Mouse (Mus musculus) liver, postnatal 0 days (tissue): ENCODE results near the gene Carmil2. TPM values are rescaled to one million over a fixed set of nuclear protein-coding genes. Genes with fewer than 3 reads are reported as not detected.

Experiments
- ATAC-seq: fragments of 200-750 bp; cut with Nextera tagmentation; 2 replicates; pipeline ENCODE4 v1.8.0; 2017; ENCODE audit warnings: mild to moderate bottlenecking, moderate library complexity
- DNase-seq: peaks from one replicate; pipeline ENCODE4 v3.0.0-alpha.2; 2016
- H3K27ac ChIP-seq: fragments of 300-500 bp; sonication (generic); 2 replicates; pipeline ENCODE4 v1.5.1; 2014; ENCODE audit warnings: antibody characterized with exemption, moderate library complexity, mild to moderate bottlenecking, low read depth
- H3K27me3 ChIP-seq: fragments of 300-500 bp; sonication (generic); 2 replicates; pipeline ENCODE4 v1.6.1; 2014; ENCODE audit warnings: low read length, control low read depth, mixed read lengths; ENCODE audit not compliant: insufficient read depth
- H3K36me3 ChIP-seq: fragments of 300-500 bp; sonication (generic); replicated peaks from 2 replicates; pipeline ENCODE4 v1.6.1; 2014; ENCODE audit warnings: mild to moderate bottlenecking, control low read depth, low read length, moderate library complexity, mixed read lengths; ENCODE audit not compliant: insufficient read depth
- H3K4me1 ChIP-seq: fragments of 300-500 bp; sonication (generic); 2 replicates; pipeline ENCODE4 v1.6.1; 2014; ENCODE audit warnings: antibody characterized with exemption, mild to moderate bottlenecking, control low read depth; ENCODE audit not compliant: insufficient read depth
- H3K4me2 ChIP-seq: fragments of 300-500 bp; sonication (generic); 2 replicates; pipeline ENCODE4 v1.6.1; 2014; ENCODE audit warnings: low read depth, mild to moderate bottlenecking, low read length, moderate library complexity, mixed read lengths
- H3K4me3 ChIP-seq: fragments of 300-500 bp; sonication (generic); 2 replicates; pipeline ENCODE4 v1.5.1; 2014; ENCODE audit warnings: low read depth, low read length
- H3K9ac ChIP-seq: fragments of 300-500 bp; sonication (generic); replicated peaks from 2 replicates; pipeline ENCODE4 v1.6.1; 2014; ENCODE audit warnings: mild to moderate bottlenecking, moderate library complexity
- H3K9me3 ChIP-seq: fragments of 300-500 bp; sonication (generic); 2 replicates; pipeline ENCODE4 v1.6.1; 2016; ENCODE audit warnings: mild to moderate bottlenecking, control low read depth, low read length, mixed read lengths
- CTCF ChIP-seq: sonication (generic); IDR thresholded peaks from 2 replicates; pipeline ENCODE4 v1.5.1; 2016; ENCODE audit warnings: antibody characterized with exemption, low read depth
- EP300 ChIP-seq: IDR thresholded peaks from 2 replicates; pipeline ENCODE4 v1.6.1; 2016; ENCODE audit warnings: antibody characterized with exemption, low read depth, mild to moderate bottlenecking
- WGBS: fragments of 180-500 bp; shearing (Covaris S2); extraction: QIAGEN DNeasy Blood & Tissue Kit; methylation state at CpG from one replicate; pipeline ENCODE4 v1.1.7; 2014; ENCODE audit not compliant: insufficient replicate concordance; 5-methylcytosine and 5-hydroxymethylcytosine counted together
- polyA plus RNA-seq: library from polyadenylated mRNA; unstranded; fragments of >200 nt; fragmentation: Nextera tagmentation; extraction: Ambion mirVana; gene quantifications from 2 replicates; pipeline ENCODE4 v1.2.1, GENCODE M21; 2015

Carmil2 gene
- polyA plus RNA-seq, 1 experiment from 2014 or later: 0.73 TPM

DNA sequence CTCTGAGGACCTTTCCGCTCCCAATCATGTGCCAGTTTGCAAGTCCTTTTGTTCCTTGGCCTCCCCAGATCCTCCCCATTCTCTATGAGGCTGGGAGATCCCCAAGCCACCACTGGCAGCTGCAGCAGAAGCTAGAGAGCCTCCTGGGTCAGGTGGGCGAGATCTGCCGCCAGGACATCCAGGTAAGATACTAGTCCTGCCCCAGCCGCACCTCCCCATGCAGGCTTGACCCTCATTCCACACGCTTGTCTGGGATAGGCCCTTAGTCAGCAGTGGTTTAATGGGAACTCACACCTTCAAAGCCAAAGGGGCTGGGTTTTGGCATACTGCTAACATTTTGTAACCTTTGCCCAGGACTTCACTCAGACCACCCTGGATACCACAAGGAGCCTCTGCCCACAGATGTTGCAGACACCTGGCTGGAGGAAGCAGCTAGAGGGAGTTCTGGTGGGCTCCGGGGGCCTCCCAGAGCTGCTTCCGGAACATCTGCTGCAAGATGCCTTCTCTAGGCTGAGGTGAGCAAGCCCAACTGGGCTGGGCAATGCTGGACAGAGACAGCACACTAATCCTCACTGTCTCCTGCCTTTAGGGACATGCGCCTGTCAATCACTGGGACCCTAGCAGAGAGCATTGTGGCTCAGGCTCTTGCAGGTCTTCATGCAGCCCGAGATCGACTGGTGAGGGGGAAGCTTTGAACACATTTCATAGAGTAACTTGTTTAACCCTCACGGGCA is 6.5 kb downstream of the Carmil2 start:
- no peak for ATAC-seq
- Histone ChIP-seq H3K4me1 (peaks cover 9% of the 10 kb centered on the region), H3K27ac (no peak overlapping the region), H3K4me3 (no peak overlapping the region), H3K36me3 (peaks cover 11% of the 10 kb centered on the region), H3K27me3 (0 out of 2 replicates have a peak, but pooled peaks cover 4% of the 10 kb centered on the region), H3K4me2 (no peak overlapping the region), H3K9me3 (no peaks in the 10 kb centered on the region), H3K9ac (no peak overlapping the region)
- WGBS: 88% methylated on average over 11 of the region's 11 CpGs
- no peak for DNase-seq
- TF ChIP-seq CTCF (no peak), EP300 (no peak)

DNA sequence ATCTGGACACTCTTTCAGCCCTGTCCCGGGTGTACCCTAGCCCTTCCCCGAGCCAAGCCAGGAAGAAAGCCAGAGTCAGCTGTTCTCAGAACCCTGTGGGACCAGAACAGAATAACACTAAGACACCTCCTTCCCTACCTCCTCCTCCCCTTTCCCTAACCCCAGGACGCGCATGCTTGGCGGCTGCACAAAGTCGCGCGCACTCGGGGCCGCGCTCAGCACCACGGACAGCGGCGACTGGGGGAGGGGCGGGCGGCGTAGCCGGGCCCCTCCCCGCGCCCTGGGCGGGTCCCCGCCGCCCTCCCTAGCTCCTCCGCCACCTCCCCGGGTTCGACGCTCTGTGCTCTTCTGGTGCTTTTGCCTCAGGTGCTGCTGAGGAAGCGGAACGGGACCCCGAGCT is 7.6 kb downstream of the Carmil2 start:
- Histone ChIP-seq H3K4me1 (peaks cover 9% of the 10 kb centered on the region), H3K9me3 (no peaks in the 10 kb centered on the region), H3K27ac (no peak overlapping the region), H3K36me3 (peaks cover 21% of the 10 kb centered on the region), H3K4me2 (peak overlapping the region; percentile 71), H3K4me3 (peak overlapping the region; percentile 38), H3K9ac (0 out of 2 replicates have a peak overlapping the region, but pooled peaks have one; percentile 11), H3K27me3 (0 out of 2 replicates have a peak, but pooled peaks cover 4% of the 10 kb centered on the region)
- ATAC-seq: peak; percentile 66
- no peak for TF ChIP-seq EP300
- TF ChIP-seq CTCF: no peak
- DNase-seq: peak; percentile 73
- 11% methylated on average over 28 of the region's 30 CpGs for WGBS

DNA sequence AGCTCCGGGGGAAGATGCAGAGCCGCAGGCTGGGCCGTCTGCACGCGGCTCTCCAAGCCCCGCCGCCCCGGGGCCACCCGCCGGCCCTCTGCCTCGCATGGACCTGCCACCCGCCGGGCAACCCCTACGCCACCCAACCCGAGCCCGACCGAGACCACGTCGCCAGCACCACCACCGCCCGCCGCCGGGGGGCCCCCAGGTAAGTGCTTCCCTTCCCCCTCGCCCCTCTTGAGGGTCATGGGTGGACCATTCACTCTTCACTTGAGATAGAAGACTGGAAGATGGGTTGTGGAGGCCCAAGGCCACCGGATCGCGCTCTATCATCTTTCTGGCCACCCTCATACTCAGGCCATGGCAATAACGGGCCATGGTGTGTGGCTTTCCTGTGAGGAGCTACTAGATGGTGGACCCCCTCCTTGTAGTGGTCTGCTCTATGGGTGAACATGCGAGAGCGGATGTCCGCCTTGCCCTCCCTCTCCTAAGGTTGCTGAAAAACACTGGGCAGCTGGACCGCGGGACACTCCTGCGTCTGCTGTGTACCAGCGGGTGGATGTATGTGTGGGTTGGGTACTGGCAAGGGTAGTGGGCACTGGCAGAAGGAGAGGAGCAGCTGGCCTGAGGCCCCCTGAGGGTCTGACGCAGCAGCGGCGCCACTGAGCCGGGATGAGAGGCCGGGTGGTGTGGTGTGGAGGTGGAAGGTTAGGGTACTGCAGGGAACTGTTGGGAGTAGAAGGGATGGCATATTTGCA is 8.2 kb downstream of the Carmil2 start:
- H3K27ac ChIP-seq: no peak overlapping the region
- 0 out of 2 replicates have a peak overlapping the region, but pooled peaks have one; percentile 11 for H3K9ac ChIP-seq
- H3K36me3 ChIP-seq: peaks cover 23% of the 10 kb centered on the region
- DNase-seq: no peak
- H3K4me3 ChIP-seq: peak overlapping the region; percentile 38
- TF ChIP-seq EP300 (no peak), CTCF (no peak)
- H3K4me1 ChIP-seq: peaks cover 9% of the 10 kb centered on the region
- ATAC-seq: peak; percentile 4; the same call in 1 of the 2 replicates
- peak overlapping the region; percentile 71 for H3K4me2 ChIP-seq
- 46% methylated on average over 38 of the region's 40 CpGs for WGBS
- H3K27me3 ChIP-seq: 0 out of 2 replicates have a peak, but pooled peaks cover 4% of the 10 kb centered on the region
- no peaks in the 10 kb centered on the region for H3K9me3 ChIP-seq

DNA sequence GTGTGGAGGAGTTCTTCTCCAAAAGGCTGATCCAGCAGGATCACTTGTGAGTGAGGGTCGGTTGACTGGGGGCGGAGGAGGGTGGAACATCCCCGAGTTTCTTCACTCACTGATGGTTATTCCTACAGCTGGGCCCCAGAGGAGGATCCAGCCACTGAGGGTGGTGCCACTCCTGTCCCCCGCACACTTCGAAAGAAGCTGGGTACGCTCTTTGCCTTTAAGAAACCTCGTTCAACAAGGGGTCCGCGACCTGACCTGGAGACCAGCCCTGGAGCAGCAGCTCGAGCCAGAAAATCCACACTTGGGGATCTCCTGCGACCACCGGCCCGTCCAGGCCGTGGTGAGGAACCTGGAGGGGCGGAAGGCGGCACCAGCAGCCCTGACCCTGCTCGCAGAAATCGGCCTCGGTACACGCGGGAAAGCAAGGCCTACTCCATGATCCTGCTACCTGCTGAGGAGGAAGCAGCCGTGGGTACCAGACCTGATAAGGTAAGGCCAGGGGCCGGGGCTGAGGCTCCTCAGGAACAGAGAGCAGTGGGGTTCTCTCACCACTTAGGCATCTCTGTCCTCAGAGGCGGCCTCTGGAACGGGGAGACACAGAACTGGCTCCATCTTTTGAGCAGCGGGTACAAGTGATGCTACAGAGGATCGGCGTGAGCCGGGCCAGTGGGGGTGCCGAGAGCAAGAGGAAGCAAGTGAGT is 9.2 kb downstream of the Carmil2 start:
- Histone ChIP-seq H3K4me3 (no peak overlapping the region), H3K27me3 (0 out of 2 replicates have a peak, but pooled peaks cover 4% of the 10 kb centered on the region), H3K9me3 (no peaks in the 10 kb centered on the region), H3K4me2 (no peak overlapping the region), H3K9ac (no peak overlapping the region), H3K27ac (no peak overlapping the region), H3K4me1 (peaks cover 14% of the 10 kb centered on the region), H3K36me3 (peaks cover 23% of the 10 kb centered on the region)
- TF ChIP-seq CTCF (no peak), EP300 (no peak)
- no peak for ATAC-seq
- WGBS: 79% methylated on average over 30 of the region's 30 CpGs
- DNase-seq: peak; percentile 11

DNA sequence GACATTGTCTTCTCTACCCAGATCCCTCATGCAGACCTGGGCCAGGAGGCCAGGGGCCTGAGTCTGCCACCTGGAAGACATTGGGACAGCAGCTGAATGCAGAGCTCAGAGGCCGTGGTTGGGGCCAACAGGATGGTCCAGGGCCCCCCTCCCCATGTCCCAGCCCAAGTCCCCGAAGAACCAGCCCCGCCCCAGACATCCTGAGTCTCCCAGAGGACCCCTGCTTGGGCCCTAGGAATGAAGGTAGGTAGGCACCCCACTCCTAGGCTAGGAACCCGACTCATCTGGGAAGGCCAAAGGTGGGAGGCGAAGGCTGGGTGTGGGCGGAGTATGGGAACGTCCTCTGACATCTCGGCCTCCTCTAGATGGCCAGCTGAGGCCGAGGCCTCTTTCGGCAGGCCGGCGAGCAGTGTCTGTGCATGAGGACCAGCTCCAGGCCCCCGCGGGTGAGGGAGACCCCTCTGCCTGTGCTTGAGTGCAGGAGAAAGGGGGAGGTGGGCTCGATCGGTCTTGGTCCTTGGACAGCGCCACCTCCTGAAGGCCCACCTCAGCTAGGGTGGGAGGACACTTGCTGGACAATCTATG is 11.2 kb downstream of the Carmil2 start:
- Histone ChIP-seq H3K4me3 (no peak overlapping the region), H3K9me3 (no peaks in the 10 kb centered on the region), H3K27me3 (0 out of 2 replicates have a peak, but pooled peaks cover 4% of the 10 kb centered on the region), H3K4me2 (no peak overlapping the region), H3K27ac (no peak overlapping the region), H3K4me1 (peaks cover 21% of the 10 kb centered on the region), H3K36me3 (peaks cover 23% of the 10 kb centered on the region), H3K9ac (no peak overlapping the region)
- no peak for ATAC-seq
- no peak for TF ChIP-seq CTCF
- TF ChIP-seq EP300: no peak
- no peak for DNase-seq
- WGBS: 88% methylated on average over 16 of the region's 17 CpGs

DNA sequence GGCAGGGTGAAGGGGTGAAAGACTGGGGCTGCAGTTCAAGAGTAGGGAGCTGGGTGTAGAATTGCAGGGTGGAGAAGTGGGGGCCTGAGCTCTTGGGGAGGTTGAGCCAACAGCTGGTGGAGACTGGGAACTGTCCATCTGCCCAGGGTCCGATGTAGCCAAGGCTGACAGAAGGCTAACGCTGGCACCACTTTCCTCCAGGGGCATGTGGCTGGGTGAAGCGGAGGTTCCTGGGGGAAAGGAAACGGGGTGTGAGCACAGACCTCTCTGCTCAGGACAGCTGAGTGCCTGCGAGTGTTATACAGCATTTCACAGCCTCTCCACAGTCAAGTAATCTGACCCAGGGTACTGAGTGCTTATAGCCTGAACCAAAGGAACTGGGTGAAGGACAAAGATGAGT is 12.7 kb downstream of the Carmil2 start:
- Histone ChIP-seq H3K27me3 (0 out of 2 replicates have a peak, but pooled peaks cover 4% of the 10 kb centered on the region), H3K4me2 (no peak overlapping the region), H3K4me1 (peaks cover 17% of the 10 kb centered on the region), H3K9ac (no peak overlapping the region), H3K27ac (no peak overlapping the region), H3K9me3 (no peaks in the 10 kb centered on the region), H3K4me3 (no peak overlapping the region), H3K36me3 (peaks cover 23% of the 10 kb centered on the region)
- DNase-seq (no peak), ATAC-seq (no peak)
- TF ChIP-seq EP300 (no peak), CTCF (no peak)
- 85% methylated on average over 5 of the region's 5 CpGs for WGBS
